Mouse (Mus musculus) heart, adult 2 months (tissue): ENCODE data around the gene Ticam1.

ENCODE experiments used
- CTCF ChIP-seq: fragments of 200-600 bp; IDR thresholded peaks from 2 replicates; pipeline ENCODE4 v1.8.1; 2022; ENCODE audit warnings: antibody characterized with exemption, mild to moderate bottlenecking, moderate library complexity
- EP300 ChIP-seq: fragments of 200-500 bp; IDR thresholded peaks from 2 replicates; pipeline ENCODE4 v1.6.1; 2011; ENCODE audit warnings: low read depth, low read length, control low read depth; ENCODE audit not compliant: insufficient read depth
- POLR2A ChIP-seq: fragments of 200-500 bp; IDR thresholded peaks from 2 replicates; pipeline ENCODE4 v1.6.1; 2011; ENCODE audit warnings: mild to moderate bottlenecking, low read depth, low read length, control low read depth; ENCODE audit not compliant: insufficient read depth

DNA sequence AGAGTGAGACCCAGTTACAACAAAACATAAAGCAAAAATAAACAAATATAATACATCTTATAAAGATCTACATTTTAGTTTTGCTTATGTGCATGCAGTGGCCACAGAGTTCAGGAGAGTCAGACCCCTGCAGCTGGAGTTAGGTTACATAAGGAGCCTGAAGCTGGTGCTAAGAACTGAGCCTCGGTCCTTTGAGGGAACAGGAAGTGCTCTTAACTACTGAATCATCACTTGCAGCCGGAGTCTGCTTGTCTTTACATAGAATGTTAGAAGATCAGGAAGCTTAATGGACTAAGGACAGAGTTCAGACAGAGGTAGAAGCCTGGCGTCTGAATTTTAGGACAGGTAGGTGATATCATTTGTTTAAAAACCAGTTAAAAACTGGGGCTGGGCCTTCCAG lies 12.3 kb upstream of the Ticam1 start:
- TF ChIP-seq CTCF (no peak), EP300 (no peak), POLR2A (no peak)
